Mouse (Mus musculus) brain, embryonic 14.5 days (tissue): ENCODE measurements at regions not wholly inside any gene's neighbourhood (a gene's known extent, or its start where the extent isn't known, plus 50 kb on each side); places are given as distances from the start of the nearest gene placed in this dataset.

Experiments used
- DNase-seq: peaks from one replicate; pipeline ENCODE4 v3.0.0-alpha.2; 2011; ENCODE audit warnings: low read depth
- CTCF ChIP-seq: fragments of 200-500 bp; IDR thresholded peaks from 2 replicates; pipeline ENCODE4 v1.5.1; 2012; ENCODE audit warnings: inconsistent platforms, mild to moderate bottlenecking, moderate library complexity, borderline replicate concordance; ENCODE audit not compliant: insufficient read depth, insufficient read length; ENCODE audit errors: extremely low read depth
- POLR2A ChIP-seq: fragments of 200-500 bp; IDR thresholded peaks from 2 replicates; pipeline ENCODE4 v1.6.1; 2012; ENCODE audit warnings: mild to moderate bottlenecking, inconsistent platforms, borderline replicate concordance; ENCODE audit not compliant: poor library complexity, insufficient read depth, insufficient read length, severe bottlenecking; ENCODE audit errors: extremely low read depth

GRCm38 (mm10) chr3:43923497-43923896 is 1454.7 kb upstream of the Pcdh10 start:
- TF ChIP-seq CTCF, result no peak
- TF ChIP-seq POLR2A, result no peak
- peak; percentile 71 for DNase-seq

GRCm38 (mm10) chr3:43945780-43946179 is 1432.4 kb upstream of the Pcdh10 start:
- peak; percentile 20 for DNase-seq
- no peak for TF ChIP-seq CTCF
- TF ChIP-seq POLR2A, result no peak
